Mouse (Mus musculus) cerebellum, adult 2 months (tissue): Measurements from ENCODE around the gene Slc22a5. TPM values are rescaled to one million over a fixed set of nuclear protein-coding genes. Genes with fewer than 3 reads are reported as not detected.
"Not testable (repeated sequence)": the region's sequence is repeated elsewhere in the genome, so short reads cannot be mapped to it uniquely, and the experiment has no call there.

ENCODE experiments used
- DNase-seq, 2 experiments: peaks; one replicate each; pipeline ENCODE4 v3.0.0; 2021
- H3K27ac ChIP-seq: fragments of 200-500 bp; 2 replicates; pipeline ENCODE4 v1.5.1; 2012; ENCODE audit warnings: low read length, control low read depth, inconsistent platforms; ENCODE audit not compliant: insufficient read depth
- H3K27me3 ChIP-seq: fragments of 200-500 bp; 2 replicates; pipeline ENCODE4 v1.6.1; 2012; ENCODE audit warnings: inconsistent platforms, mild to moderate bottlenecking, low read length, moderate library complexity; ENCODE audit not compliant: control insufficient read depth, insufficient read depth
- H3K4me1 ChIP-seq: fragments of 200-500 bp; 2 replicates; pipeline ENCODE4 v1.6.1; 2011; ENCODE audit warnings: low read length; ENCODE audit not compliant: control insufficient read depth, insufficient read depth
- H3K4me3 ChIP-seq: fragments of 200-500 bp; replicated peaks from 2 replicates; pipeline ENCODE3; 2011; ENCODE audit warnings: mild to moderate bottlenecking, low read depth, low read length, control low read depth; ENCODE audit not compliant: insufficient read depth
- CTCF ChIP-seq: fragments of 200-500 bp; IDR thresholded peaks from 2 replicates; pipeline ENCODE4 v1.5.1; 2011; ENCODE audit warnings: low read depth, mild to moderate bottlenecking, control low read depth, low read length, moderate library complexity, borderline replicate concordance; ENCODE audit not compliant: insufficient read depth
- POLR2A ChIP-seq: fragments of 200-500 bp; IDR thresholded peaks from 2 replicates; pipeline ENCODE4 v1.6.1; 2011; ENCODE audit warnings: low read length, control low read depth, borderline replicate concordance; ENCODE audit not compliant: insufficient read depth
- WGBS: fragments of 180-500 bp; shearing (Covaris S2); methylation state at CpG from one replicate; pipeline ENCODE4 v1.1.7; 2018; 5-methylcytosine and 5-hydroxymethylcytosine counted together
- polyA plus RNA-seq: library from polyadenylated mRNA; depleted of rRNA; stranded (reverse); fragments of >200 nt; gene quantifications from 2 replicates; pipeline ENCODE4 v1.2.3, GENCODE M21; 2012

The Slc22a5 gene
- polyA plus RNA-seq, 1 experiment = 15.7 TPM

- WGBS = 7% methylated on average over 39 of the region's 50 CpGs
Measured at GRCm38 (mm10) chr11:53858761-53859580, 32.5 kb downstream of the Slc22a5 start, which contains the start of gene Gm12216. Gm12216 (minus strand) TSS chr11:53859256.

GRCm38 (mm10) chr11:53858058-53858760 lies 33.3 kb downstream of the Slc22a5 start:
- H3K4me1 ChIP-seq = no peaks in the 10 kb centered on the region
- no peaks in the 10 kb centered on the region for H3K27me3 ChIP-seq
- H3K27ac ChIP-seq = no peak overlapping the region
- no peak for TF ChIP-seq CTCF
- TF ChIP-seq POLR2A = no peak
- 87% methylated on average over 6 of the region's 6 CpGs for WGBS
- H3K4me3 ChIP-seq = no peak overlapping the region
- DNase-seq = no peak

More at GRCm38 (mm10) chr11:53858761-53859580, 32.5 kb downstream of the Slc22a5 start, which contains the start of gene Gm12216:
- TF ChIP-seq CTCF = peak; percentile 10; the same call in 1 of the 2 replicates
- H3K4me3 ChIP-seq = peak within 1 kb of the TSS; percentile 84
- not testable (repeated sequence) for H3K27ac ChIP-seq, H3K4me1 ChIP-seq, H3K27me3 ChIP-seq
- DNase-seq = peak; percentile 14 to 35

GRCm38 (mm10) chr11:53853665-53854064 lies 37.8 kb downstream of the Slc22a5 start:
- Histone ChIP-seq H3K27ac (no peak overlapping the region), H3K4me3 (no peak overlapping the region), H3K27me3 (no peaks in the 10 kb centered on the region), H3K4me1 (no peaks in the 10 kb centered on the region)
- DNase-seq = no peak
- 61% methylated on average over 5 of the region's 5 CpGs for WGBS
- TF ChIP-seq POLR2A (no peak), CTCF (no peak)

DNA sequence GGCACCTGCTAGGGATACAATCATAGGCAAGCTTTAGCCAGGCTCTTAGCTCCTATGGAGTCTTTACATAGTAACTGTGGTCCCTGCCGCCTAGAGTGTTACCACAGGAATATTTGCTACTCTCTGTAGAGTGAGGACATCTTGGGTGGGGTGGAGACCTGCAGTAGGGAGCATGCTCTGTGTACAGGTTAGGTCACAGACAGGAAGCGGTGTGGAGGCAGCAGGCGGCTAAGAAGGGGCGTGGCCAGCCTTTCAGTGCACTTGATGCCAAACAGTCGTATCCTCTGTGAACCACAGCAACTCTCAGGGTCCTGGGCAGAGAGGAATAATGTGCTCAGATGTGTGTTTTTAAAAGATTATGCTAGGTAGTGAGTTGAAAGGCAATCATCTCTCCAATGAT lies 39.7 kb downstream of the Slc22a5 start:
- Histone ChIP-seq H3K27ac (no peak overlapping the region), H3K27me3 (no peaks in the 10 kb centered on the region), H3K4me3 (no peak overlapping the region), H3K4me1 (no peaks in the 10 kb centered on the region)
- DNase-seq = no peak
- TF ChIP-seq POLR2A (no peak), CTCF (no peak)
- 54% methylated on average over 5 of the region's 5 CpGs for WGBS

DNA sequence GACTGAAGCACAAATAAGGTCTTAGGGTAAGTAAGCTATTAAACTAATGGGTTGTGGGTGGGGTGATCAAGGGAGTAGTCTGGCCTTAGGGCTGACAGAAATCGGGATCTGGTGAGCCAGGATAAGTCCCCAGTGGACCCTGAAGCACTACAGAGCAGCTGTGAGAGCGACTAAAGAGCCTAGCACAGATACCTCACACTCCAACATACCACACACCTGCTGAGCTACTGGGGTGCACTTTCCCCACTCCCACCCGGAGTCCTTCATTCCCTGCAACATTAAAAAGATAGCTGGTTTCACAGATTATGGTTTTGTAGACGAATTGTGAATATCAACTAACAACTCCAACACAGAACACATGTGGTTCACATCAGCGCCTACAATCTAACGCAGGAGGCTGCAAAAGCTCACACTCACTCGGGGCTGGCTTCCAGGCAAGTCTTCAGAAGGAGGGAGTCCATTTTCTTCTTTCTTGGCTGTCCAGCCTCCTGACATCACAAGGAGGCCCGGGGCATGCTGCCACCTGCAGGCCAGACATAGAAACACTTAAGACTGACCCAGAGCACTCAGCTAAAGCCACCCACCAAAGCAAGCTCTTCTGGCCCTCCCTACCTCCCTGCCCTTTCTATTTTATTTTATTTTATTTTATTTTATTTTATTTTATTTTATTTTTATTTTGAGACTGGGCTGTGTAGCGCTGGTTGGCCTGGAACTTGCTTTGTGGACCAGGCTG lies 41.7 kb downstream of the Slc22a5 start:
- no peaks in the 10 kb centered on the region for H3K27me3 ChIP-seq
- TF ChIP-seq POLR2A = no peak
- peak; percentile 82 for TF ChIP-seq CTCF
- no peak overlapping the region for H3K27ac ChIP-seq
- H3K4me3 ChIP-seq = no peak overlapping the region
- no peaks in the 10 kb centered on the region for H3K4me1 ChIP-seq
- DNase-seq = peak; percentile 71 to 75
- WGBS = 37% methylated on average over 9 of the region's 9 CpGs

GRCm38 (mm10) chr11:53845680-53846079 lies 45.8 kb downstream of the Slc22a5 start:
- no peak overlapping the region for H3K4me3 ChIP-seq
- DNase-seq = no peak
- no peak for TF ChIP-seq POLR2A
- TF ChIP-seq CTCF = no peak
- no peak overlapping the region for H3K27ac ChIP-seq
- H3K4me1 ChIP-seq = no peaks in the 10 kb centered on the region
- WGBS = 93% methylated on average over 6 of the region's 6 CpGs
- H3K27me3 ChIP-seq = no peaks in the 10 kb centered on the region

DNA sequence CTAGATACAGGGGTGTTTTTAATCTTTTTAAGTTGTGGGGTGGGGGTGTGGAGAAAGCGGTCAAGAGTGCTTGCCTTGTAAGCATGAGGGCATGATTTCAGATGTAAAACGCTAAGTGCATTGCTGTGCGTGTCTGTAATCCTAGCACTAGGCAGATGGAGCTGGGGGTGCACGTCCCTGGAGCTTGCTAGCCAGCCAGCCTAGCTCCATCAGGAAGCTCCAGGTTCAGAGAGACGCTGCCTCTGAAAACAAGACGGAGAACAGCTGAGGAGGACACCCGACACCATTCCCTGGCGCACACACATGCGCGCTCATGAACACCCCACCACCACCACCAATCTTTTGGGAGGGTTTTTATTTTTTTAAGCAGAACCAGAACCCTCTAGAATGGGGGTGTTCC lies 48.4 kb downstream of the Slc22a5 start:
- Histone ChIP-seq H3K4me3 (no peak overlapping the region), H3K4me1 (no peaks in the 10 kb centered on the region), H3K27ac (no peak overlapping the region), H3K27me3 (no peaks in the 10 kb centered on the region)
- DNase-seq = no peak
- TF ChIP-seq CTCF (no peak), POLR2A (no peak)
- 70% methylated on average over 10 of the region's 10 CpGs for WGBS

DNA sequence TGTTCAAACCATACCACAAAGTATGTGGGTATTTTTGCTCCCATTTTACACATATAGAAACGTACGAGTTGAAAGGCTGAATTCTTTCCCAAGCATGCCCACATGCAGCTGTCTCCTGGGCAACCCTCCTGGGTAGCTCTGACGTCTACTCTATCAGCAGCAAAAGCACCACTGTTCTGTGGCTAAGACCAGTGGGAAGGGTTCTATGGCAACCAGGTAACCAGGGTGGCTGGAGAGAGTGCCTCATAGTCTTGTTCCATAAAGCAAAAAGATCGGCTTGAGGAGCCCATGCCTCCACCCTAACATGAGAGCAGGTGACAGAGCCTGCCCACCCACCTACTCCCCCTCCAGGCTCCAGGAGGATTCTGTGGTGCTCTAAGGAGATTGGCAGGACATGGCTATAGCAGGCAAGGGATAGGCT lies 49.3 kb downstream of the Slc22a5 start:
- no peaks in the 10 kb centered on the region for H3K4me1 ChIP-seq
- H3K4me3 ChIP-seq = no peak overlapping the region
- WGBS = 45% methylated on average over 4 of the region's 4 CpGs
- no peaks in the 10 kb centered on the region for H3K27me3 ChIP-seq
- no peak for TF ChIP-seq POLR2A
- TF ChIP-seq CTCF = no peak
- DNase-seq = no peak
- no peak overlapping the region for H3K27ac ChIP-seq
